ENCODE assay signal across 10 mouse cellular contexts in genomic region chr8:84982499-84983011, GRCm38 (mm10). TPM values are rescaled to one million over a fixed set of nuclear protein-coding genes. Genes with fewer than 3 reads are reported as not detected.
DNase-seq lines count a peak whose midpoint lies in the region; ATAC-seq and TF ChIP-seq lines count a peak whose summit lies in the region.
"Had no signal": no experiment of that assay in that cellular context is flagged by ENCODE, and none has a peak within 500 bp of the region (broad histone marks: within the 10 kb centered on the region; RNA-seq: fewer than 3 reads in every experiment).

No protein-coding gene starts in this region.

- dilution Hi-C loops in CH12.LX (cut with MboI; ENCODE audit: extremely low pct_ligation_motif_present, extremely low pct_unique_long_range_greater_than_20kb, low sequenced_read_pairs), result no loop called here

- peaks cover 56% of the 10 kb centered on the region for H3K4me1 ChIP-seq in lung, embryonic 14.5 days (ENCODE audit: insufficient read depth)
- peaks cover 35 to 62% of the 10 kb centered on the region in 2 experiments for H3K4me1 ChIP-seq in CH12.LX (ENCODE audit: control insufficient read depth in 1 of 2, insufficient read depth in 2 of 2)
- H3K4me1 ChIP-seq in embryonic facial prominence, embryonic 13.5 days, result peaks cover 75% of the 10 kb centered on the region

- in situ Hi-C loops in CH12.LX (cut with MboI; ENCODE audit: low pct_ligation_motif_present, low pct_unique_long_range_greater_than_20kb, low sequenced_read_pairs), result no loop called here

- peaks cover 9% of the 10 kb centered on the region for H3K79me2 ChIP-seq in CH12.LX (replicated peaks; ENCODE audit: control insufficient read depth, extremely low read depth, insufficient read depth, poor library complexity, severe bottlenecking)

- no peak overlapping the region for H3K4me3 ChIP-seq in lung, embryonic 14.5 days (ENCODE audit: low read depth, low read length)
- peak overlapping the region; percentile 2 to 94 (median 14) for H3K4me3 ChIP-seq in CH12.LX (replicated peaks in 1 of 3; ENCODE audit: low read depth in 2 of 3, low read length in 2 of 3, poor library complexity in 1 of 3)
- no peak overlapping the region for H3K4me3 ChIP-seq in embryonic facial prominence, embryonic 13.5 days

- peak; percentile 27; the same call in 1 of the 2 replicates for TF ChIP-seq EP300 in CH12.LX (IDR thresholded peaks at IDR 0.05; ENCODE audit: low read length)

- H3K9ac ChIP-seq in lung, embryonic 14.5 days, result 0 out of 2 replicates have a peak overlapping the region, but pooled peaks have one; percentile 3
- peak overlapping the region; percentile 68 for H3K9ac ChIP-seq in CH12.LX (ENCODE audit: insufficient read depth, low read depth)
- no peak overlapping the region for H3K9ac ChIP-seq in embryonic facial prominence, embryonic 13.5 days

- peak; percentile 68 for TF ChIP-seq POLR2A in CH12.LX (IDR thresholded peaks at IDR 0.05; ENCODE audit: low read depth, low read length)

- no peak for TF ChIP-seq CTCF in lung, embryonic 14.5 days (IDR thresholded peaks at IDR 0.05; ENCODE audit: low read depth)
- no peak for TF ChIP-seq CTCF in CH12.LX (conservative IDR thresholded peaks at IDR 0.05 in 1 of 2, IDR thresholded peaks at IDR 0.05 in 1 of 2; ENCODE audit: low read depth in 2 of 2, low read length in 2 of 2)

- ATAC-seq in lung, embryonic 14.5 days (ENCODE audit: insufficient read depth), result no peak
- ATAC-seq in embryonic facial prominence, embryonic 13.5 days (ENCODE audit: insufficient number of reproducible peaks, insufficient read depth, low FRiP score, low TSS enrichment, low read depth), result no peak
- no peak for ATAC-seq in erythroid progenitor cell, adult 5-6 weeks (replicated peaks; ENCODE audit: low FRiP score, poor library complexity, severe bottlenecking)
- ATAC-seq: midbrain, embryonic 16.5 days had no signal

- H3K4me2 ChIP-seq in lung, embryonic 14.5 days, result peak overlapping the region; percentile 3
- H3K4me2 ChIP-seq in CH12.LX (ENCODE audit: insufficient read depth, low read depth, poor library complexity, severe bottlenecking), result peak overlapping the region; percentile 55
- no peak overlapping the region for H3K4me2 ChIP-seq in embryonic facial prominence, embryonic 13.5 days

- DNase-seq in lung, embryonic 14.5 days, result no peak
- DNase-seq in lung, postnatal 10 days, result no peak
- peak; percentile 83 for DNase-seq in CH12.LX (ENCODE audit: extremely low read depth)
- peak; percentile 51 to 56 for DNase-seq in lung, postnatal 4 days
- DNase-seq in testis, postnatal 14 days (ENCODE audit: low spot score), result no peak
- no peak for DNase-seq in retina, embryonic 14.5 days (ENCODE audit: low spot score)
- DNase-seq: adrenal gland, postnatal 25 days had no signal

- H3K36me3 ChIP-seq in lung, embryonic 14.5 days (ENCODE audit: insufficient read depth), result no peaks in the 10 kb centered on the region
- peaks cover under 1% of the 10 kb centered on the region in 2 experiments for H3K36me3 ChIP-seq in CH12.LX (replicated peaks in 1 of 2; ENCODE audit: control insufficient read depth in 1 of 2, insufficient read depth in 1 of 2, low read length in 1 of 2)
- H3K36me3 ChIP-seq in embryonic facial prominence, embryonic 13.5 days, result no peaks in the 10 kb centered on the region

- TF ChIP-seq RAD21 in CH12.LX (IDR thresholded peaks at IDR 0.05; ENCODE audit: low read depth, low read length), result no peak

- WGBS in lung, embryonic 14.5 days, result 57% methylated on average over 3 of the region's 3 CpGs
- WGBS in embryonic facial prominence, embryonic 13.5 days, result 63% methylated on average over 3 of the region's 3 CpGs

- H3K27ac ChIP-seq in lung, embryonic 14.5 days (ENCODE audit: low read depth), result peak overlapping the region; percentile 24; the same call in 1 of the 2 replicates
- H3K27ac ChIP-seq in CH12.LX (ENCODE audit: insufficient read depth, low read depth), result peak overlapping the region; percentile 94
- H3K27ac ChIP-seq in embryonic facial prominence, embryonic 13.5 days, result peak overlapping the region; percentile 68

- no peaks in the 10 kb centered on the region; the same call in 1 of the 2 replicates for H3K27me3 ChIP-seq in lung, embryonic 14.5 days (ENCODE audit: insufficient read depth, low read length)
- H3K27me3 ChIP-seq in CH12.LX (replicated peaks), result no peaks in the 10 kb centered on the region
- H3K27me3 ChIP-seq in embryonic facial prominence, embryonic 13.5 days, result peaks cover 47% of the 10 kb centered on the region

- no peaks in the 10 kb centered on the region for H3K9me3 ChIP-seq in lung, embryonic 14.5 days (ENCODE audit: low read depth, low read length)
- H3K9me3 ChIP-seq in CH12.LX (replicated peaks; ENCODE audit: low read length), result no peaks in the 10 kb centered on the region
- no peaks in the 10 kb centered on the region for H3K9me3 ChIP-seq in embryonic facial prominence, embryonic 13.5 days

TF ChIP-seq in CH12.LX, 34 proteins besides CTCF, POLR2A, EP300 and RAD21 (continues in another document):
- TF ChIP-seq ELF1 (IDR thresholded peaks at IDR 0.05; ENCODE audit: low read depth, low read length), result peak; percentile 42; the same call in 1 of the 2 replicates
- no peak for TF ChIP-seq USF1 (IDR thresholded peaks at IDR 0.05; ENCODE audit: low read depth, low read length)
- TF ChIP-seq IRF4 (IDR thresholded peaks at IDR 0.05; ENCODE audit: low read depth, low read length), result no peak; the same call in 1 of the 2 replicates
- TF ChIP-seq ETS1 (conservative IDR thresholded peaks at IDR 0.05; ENCODE audit: low read depth, low read length), result no peak; the same call in 1 of the 2 replicates
- TF ChIP-seq SIN3A (IDR thresholded peaks at IDR 0.05; ENCODE audit: low read length), result no peak
- TF ChIP-seq MAZ (IDR thresholded peaks at IDR 0.05; ENCODE audit: low read depth, low read length), result peak; percentile 80; the same call in 1 of the 2 replicates
- TF ChIP-seq BHLHE40 (IDR thresholded peaks at IDR 0.05; ENCODE audit: low read depth, low read length), result no peak
- 0 out of 2 replicates have a peak, but pooled peaks have one; percentile 40 for TF ChIP-seq TBP (conservative IDR thresholded peaks at IDR 0.05; ENCODE audit: low read depth, low read length)
- TF ChIP-seq ZMIZ1 (IDR thresholded peaks at IDR 0.05; ENCODE audit: low read depth, low read length), result no peak
- TF ChIP-seq MXI1 (IDR thresholded peaks at IDR 0.05; ENCODE audit: low read depth, low read length), result peak; percentile 67; the same call in 1 of the 2 replicates
- TF ChIP-seq CHD2 (IDR thresholded peaks at IDR 0.05; ENCODE audit: low read length), result peak; percentile 37; the same call in 1 of the 2 replicates
- peak; percentile 14; the same call in 1 of the 2 replicates for TF ChIP-seq CHD1 (IDR thresholded peaks at IDR 0.05; ENCODE audit: low read depth, low read length)
- TF ChIP-seq MEF2A (IDR thresholded peaks at IDR 0.05; ENCODE audit: borderline replicate concordance, low read depth, low read length), result peak; percentile 12; the same call in 1 of the 2 replicates

RNA-seq across cellular contexts. Expression of gene Junb, which starts 4.0 kb away (rescaled TPM):
- 12.8 and 15.4 TPM in 2 replicates for polyA plus RNA-seq in lung, embryonic 14.5 days (2014; fragmentation: Nextera tagmentation; extraction: Ambion mirVana)
- total RNA-seq in CH12.LX (2012; rRNA removed), result 226 and 342 TPM in 2 replicates
- total RNA-seq in CH12.LX (2014; rRNA removed), result 175 and 217 TPM in 2 replicates
- polyA plus RNA-seq in CH12.LX (2012; ENCODE audit: insufficient read length, low read depth), result 63.4 and 66.4 TPM in 2 replicates
- polyA plus RNA-seq in embryonic facial prominence, embryonic 13.5 days (2015; fragmentation: Nextera tagmentation; extraction: Ambion mirVana), result 10.4 and 11.2 TPM in 2 replicates
- 8.0 and 12.3 TPM in 2 replicates for total RNA-seq in erythroid progenitor cell, adult 5-6 weeks (2015; ENCODE audit: low replicate concordance)
- 10.4 and 15.1 TPM in 2 replicates for total RNA-seq in erythroid progenitor cell, adult 5-6 weeks (2017; ENCODE audit: low replicate concordance)

RNA-seq across cellular contexts. Expression of gene Hook2, which starts 7.8 kb away (rescaled TPM):
- polyA plus RNA-seq in lung, embryonic 14.5 days (2014; fragmentation: Nextera tagmentation; extraction: Ambion mirVana), result 15.2 and 18.0 TPM in 2 replicates
- total RNA-seq in CH12.LX (2012; rRNA removed) (17.6 and 24.7 TPM in 2 replicates), CH12.LX (2014; rRNA removed) (7.1 TPM in 2 replicates)
- 9.8 and 11.7 TPM in 2 replicates for polyA plus RNA-seq in CH12.LX (2012; ENCODE audit: insufficient read length, low read depth)
- polyA plus RNA-seq in embryonic facial prominence, embryonic 13.5 days (2015; fragmentation: Nextera tagmentation; extraction: Ambion mirVana), result 23.2 and 24.7 TPM in 2 replicates
- total RNA-seq in erythroid progenitor cell, adult 5-6 weeks (2015; ENCODE audit: low replicate concordance), result 0.42 and 0.72 TPM in 2 replicates
- total RNA-seq in erythroid progenitor cell, adult 5-6 weeks (2017; ENCODE audit: low replicate concordance), result 2.6 and 4.6 TPM in 2 replicates

RNA-seq across cellular contexts. Expression of gene Rnaseh2a, which starts 13.0 kb away (rescaled TPM):
- polyA plus RNA-seq in lung, embryonic 14.5 days (2014; fragmentation: Nextera tagmentation; extraction: Ambion mirVana), result 117 and 121 TPM in 2 replicates
- total RNA-seq in CH12.LX (2012; rRNA removed), result 104 and 115 TPM in 2 replicates
- total RNA-seq in CH12.LX (2014; rRNA removed), result 71.6 and 76.2 TPM in 2 replicates
- 83.1 and 88.1 TPM in 2 replicates for polyA plus RNA-seq in CH12.LX (2012; ENCODE audit: insufficient read length, low read depth)
- 93.2 and 94.5 TPM in 2 replicates for polyA plus RNA-seq in embryonic facial prominence, embryonic 13.5 days (2015; fragmentation: Nextera tagmentation; extraction: Ambion mirVana)
- 82.6 and 141 TPM in 2 replicates for total RNA-seq in erythroid progenitor cell, adult 5-6 weeks (2015; ENCODE audit: low replicate concordance)
- total RNA-seq in erythroid progenitor cell, adult 5-6 weeks (2017; ENCODE audit: low replicate concordance), result 63.3 and 93.8 TPM in 2 replicates

RNA-seq across cellular contexts. Expression of gene Prdx2, which starts 13.2 kb away (rescaled TPM):
- polyA plus RNA-seq in lung, embryonic 14.5 days (2014; fragmentation: Nextera tagmentation; extraction: Ambion mirVana), result 819 and 843 TPM in 2 replicates
- total RNA-seq in CH12.LX (2012; rRNA removed) (218 and 231 TPM in 2 replicates), CH12.LX (2014; rRNA removed) (231 and 232 TPM in 2 replicates)
- polyA plus RNA-seq in CH12.LX (2012; ENCODE audit: insufficient read length, low read depth), result 158 and 159 TPM in 2 replicates
- 888 and 1,010 TPM in 2 replicates for polyA plus RNA-seq in embryonic facial prominence, embryonic 13.5 days (2015; fragmentation: Nextera tagmentation; extraction: Ambion mirVana)
- total RNA-seq in erythroid progenitor cell, adult 5-6 weeks (2015; ENCODE audit: low replicate concordance), result 2,168 and 2,598 TPM in 2 replicates
- 2,812 and 2,913 TPM in 2 replicates for total RNA-seq in erythroid progenitor cell, adult 5-6 weeks (2017; ENCODE audit: low replicate concordance)

RNA-seq across cellular contexts. Expression of gene Gm49661, which starts 13.3 kb away (rescaled TPM):
- polyA plus RNA-seq in lung, embryonic 14.5 days (2014; fragmentation: Nextera tagmentation; extraction: Ambion mirVana), result not detected in 2 replicates
- total RNA-seq in CH12.LX (2012; rRNA removed) (1.8 and 3.1 TPM in 2 replicates), CH12.LX (2014; rRNA removed) (not detected in 2 replicates)
- polyA plus RNA-seq in CH12.LX (2012; ENCODE audit: insufficient read length, low read depth), result not detected in 2 replicates
- polyA plus RNA-seq in embryonic facial prominence, embryonic 13.5 days (2015; fragmentation: Nextera tagmentation; extraction: Ambion mirVana), result not detected in 2 replicates
- not detected in 2 replicates for total RNA-seq in erythroid progenitor cell, adult 5-6 weeks (2015; ENCODE audit: low replicate concordance)
- not detected in 2 replicates for total RNA-seq in erythroid progenitor cell, adult 5-6 weeks (2017; ENCODE audit: low replicate concordance)
- polyA plus RNA-seq: midbrain, embryonic 16.5 days had no signal

Comparison
In these comparisons a context has a peak if more than half of its experiments do, and no peak if none do; other contexts are left out.
1. DNase-seq: peak in CH12.LX (single experiment) and lung, postnatal 4 days (2 of 2); none in lung, embryonic 14.5 days (single experiment), lung, postnatal 10 days (single experiment), testis, postnatal 14 days (single experiment) and retina, embryonic 14.5 days (single experiment).
2. H3K27ac ChIP-seq: peak in every context shown above with its lines; median percentile 94 in CH12.LX; 68 in embryonic facial prominence, embryonic 13.5 days; 24 in lung, embryonic 14.5 days.
3. H3K4me3 ChIP-seq: peak in CH12.LX (3 of 3); none in lung, embryonic 14.5 days (single experiment) and embryonic facial prominence, embryonic 13.5 days (single experiment).